Mouse (Mus musculus) brain, adult 2 months (tissue): ENCODE measurements around the gene Zfp46.
A peak's percentile ranks its signal among the peaks of the same experiment; 100 is the strongest.

Source experiments
- DNase-seq: peaks from one replicate; pipeline ENCODE4 v3.0.0; 2011; ENCODE audit warnings: low read depth, low spot score

Zfp46 gene

GRCm38 (mm10) chr4:136311042-136311999 is 26.8 kb downstream of the Zfp46 start:
- peak; percentile 28 for DNase-seq

DNA sequence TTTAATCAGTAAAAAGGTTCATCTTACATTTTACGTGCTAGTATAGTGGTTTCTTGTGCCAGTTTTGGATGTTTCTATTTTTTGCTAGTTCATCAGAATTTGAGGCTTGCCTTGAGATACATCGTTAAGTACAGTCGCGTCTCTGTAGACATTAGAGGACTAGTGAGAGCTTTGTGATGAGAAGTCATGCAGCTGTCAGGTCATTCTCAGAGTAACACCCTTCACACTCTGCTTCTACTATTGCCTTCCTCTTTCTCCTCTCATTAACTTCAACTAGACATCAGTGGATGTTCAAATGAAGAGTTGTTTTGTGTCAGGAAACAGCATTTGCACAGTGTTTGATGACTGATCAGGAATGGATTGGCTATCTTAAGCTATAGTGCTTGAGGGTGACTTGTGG is 28.1 kb downstream of the Zfp46 start:
- DNase-seq: no peak

- no peak for DNase-seq
These were observed 33.2 kb downstream of the Zfp46 start for GRCm38 (mm10) chr4:136317667-136318066.

DNA sequence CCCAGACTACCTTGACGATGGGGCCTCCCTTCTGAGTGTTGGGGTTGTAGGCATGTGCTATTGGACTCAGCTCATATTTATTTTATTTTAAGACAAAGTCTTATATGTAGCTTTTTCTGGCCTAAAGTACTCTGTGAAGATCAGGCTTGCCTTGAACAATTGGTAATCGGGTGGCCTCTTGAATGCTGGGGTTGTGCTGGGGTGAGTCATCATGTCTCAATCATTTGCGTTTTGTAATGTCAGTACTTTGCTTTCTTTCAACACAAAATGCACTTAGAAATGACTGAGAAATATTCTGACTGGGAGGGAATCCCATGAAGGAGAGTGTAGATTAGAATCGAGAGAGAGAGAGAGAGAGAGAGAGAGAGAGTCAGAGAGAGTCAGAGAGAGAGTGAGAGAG is 35.5 kb downstream of the Zfp46 start:
- DNase-seq: no peak

GRCm38 (mm10) chr4:136324226-136324625 is 39.7 kb downstream of the Zfp46 start:
- peak; percentile 70 for DNase-seq

- no peak for DNase-seq
These were observed 42.8 kb downstream of the Zfp46 start for GRCm38 (mm10) chr4:136327238-136327637.

DNA sequence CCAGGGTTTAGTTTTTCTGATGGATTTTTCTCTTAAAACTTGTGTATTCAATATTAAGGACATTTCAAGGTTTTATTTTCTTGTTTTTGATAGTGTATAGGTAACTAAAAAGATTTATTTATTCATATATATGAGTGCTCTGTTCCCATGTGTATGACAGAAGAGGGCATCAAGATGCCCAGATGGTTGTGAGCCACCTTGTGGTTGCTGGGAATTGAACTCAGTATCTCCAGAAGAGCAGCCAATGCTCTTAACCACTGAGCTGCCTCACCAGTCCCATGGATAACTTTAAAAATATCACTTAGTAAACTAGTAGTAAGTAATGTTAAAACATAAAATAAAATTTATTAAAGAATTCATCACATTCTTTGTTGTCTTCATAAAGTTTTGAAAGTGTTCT is 43.6 kb downstream of the Zfp46 start:
- DNase-seq: no peak

DNA sequence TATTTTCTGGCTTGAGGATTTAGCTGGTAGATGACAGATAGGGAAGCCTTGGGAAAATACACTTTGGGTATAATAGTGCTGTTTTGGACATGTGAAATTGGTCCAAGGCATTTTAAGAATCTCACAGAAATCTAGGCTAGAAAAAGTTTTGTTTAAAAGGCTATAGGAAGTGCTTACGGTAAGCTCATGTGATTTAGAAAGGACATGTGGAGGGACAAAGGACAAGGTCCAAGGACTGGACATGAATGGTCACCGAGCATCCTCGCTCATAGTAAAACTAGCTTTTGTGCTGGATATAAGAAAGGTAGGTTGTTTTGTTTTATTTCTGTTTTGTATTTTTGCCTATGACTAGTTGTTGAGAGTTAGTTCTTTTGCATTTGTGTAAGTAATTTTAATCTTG is 47.2 kb downstream of the Zfp46 start:
- DNase-seq: no peak

GRCm38 (mm10) chr4:136333191-136333590 is 48.7 kb downstream of the Zfp46 start:
- DNase-seq: no peak

DNA sequence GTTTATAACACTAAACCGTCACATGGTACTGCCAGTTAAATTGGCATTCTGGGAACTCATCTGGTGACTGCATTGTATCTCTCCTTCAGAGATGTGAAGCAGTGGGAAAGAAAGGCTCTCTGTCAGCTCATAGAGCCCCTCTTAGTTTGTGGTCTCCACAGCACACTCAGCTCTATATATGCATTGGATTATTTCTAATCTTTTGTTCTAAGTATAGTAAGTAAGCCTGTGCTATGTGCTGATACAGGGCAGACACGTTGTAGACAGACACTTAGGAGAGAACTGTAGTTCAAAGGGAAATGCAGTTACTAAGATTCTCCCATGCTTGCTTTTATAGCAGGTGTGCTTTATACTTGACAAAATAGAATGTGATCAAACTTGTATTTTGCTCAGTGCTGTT is 50.6 kb downstream of the Zfp46 start:
- DNase-seq: no peak

DNA sequence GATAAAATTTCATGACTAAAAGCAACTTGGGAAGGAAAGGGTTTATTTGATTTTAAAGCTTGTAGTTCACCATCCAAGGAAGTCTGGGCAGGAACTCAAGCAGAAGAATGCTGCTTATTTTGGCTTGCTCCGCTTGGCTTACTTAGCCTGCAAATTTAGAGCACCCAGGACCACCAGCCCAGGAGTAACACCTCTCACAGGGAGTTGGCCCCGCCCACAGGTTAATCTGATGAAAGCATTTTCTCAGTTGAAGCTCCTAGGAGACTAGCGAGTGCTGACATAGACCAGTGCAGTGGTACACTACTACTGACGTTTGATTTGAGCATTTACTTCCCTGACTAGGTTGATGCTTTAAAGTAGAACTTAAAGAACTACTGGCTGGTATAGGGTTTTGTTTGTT is 52.6 kb downstream of the Zfp46 start:
- DNase-seq: no peak
